Mouse (Mus musculus) heart, postnatal 4 days (tissue): ENCODE data around the gene Actg1. TPM values are rescaled to one million over a fixed set of nuclear protein-coding genes. Genes with fewer than 3 reads are reported as not detected.

Experiments
- DNase-seq: peaks from one replicate; pipeline ENCODE4 v3.0.0; 2021
- total RNA-seq, 2 experiments: library from RNA; stranded (reverse); gene quantifications; 2 replicates each; pipeline ENCODE4 v1.2.3; 2021

Actg1 gene
- total RNA-seq = 1,000 to 10,000 TPM in 1 of 2 experiments, 100 to 1,000 TPM in 1; 930 to 1,002 TPM

GRCm38 (mm10) chr11:120347791-120348683, at the start of gene Actg1:
Actg1 (minus strand) TSS chr11:120348542.
- peak; percentile 92 for DNase-seq

DNA sequence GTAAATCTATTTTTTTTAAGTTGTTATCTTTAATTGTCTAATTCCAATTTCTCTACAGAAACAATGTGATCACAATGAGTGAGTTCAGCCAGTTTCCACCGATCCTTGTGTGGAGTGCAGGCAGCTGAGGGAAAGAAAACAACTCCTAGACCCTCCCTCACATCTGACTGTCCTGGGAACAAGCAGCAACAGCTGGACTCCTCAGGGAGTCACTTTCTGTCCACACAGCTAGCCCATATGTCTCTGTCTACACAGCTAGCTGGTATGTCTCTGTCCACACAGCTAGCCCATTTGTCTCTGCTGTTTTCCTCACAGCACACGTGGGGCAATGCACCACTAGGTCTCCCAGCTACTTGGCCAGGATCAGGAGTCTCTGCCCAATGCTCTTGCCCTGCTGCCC, 49.3 kb upstream of the Actg1 start:
- no peak for DNase-seq

- DNase-seq = no peak
These were observed 47.3 kb upstream of the Actg1 start for GRCm38 (mm10) chr11:120395661-120396060.

GRCm38 (mm10) chr11:120388580-120388979, 40.2 kb upstream of the Actg1 start:
- no peak for DNase-seq

DNA sequence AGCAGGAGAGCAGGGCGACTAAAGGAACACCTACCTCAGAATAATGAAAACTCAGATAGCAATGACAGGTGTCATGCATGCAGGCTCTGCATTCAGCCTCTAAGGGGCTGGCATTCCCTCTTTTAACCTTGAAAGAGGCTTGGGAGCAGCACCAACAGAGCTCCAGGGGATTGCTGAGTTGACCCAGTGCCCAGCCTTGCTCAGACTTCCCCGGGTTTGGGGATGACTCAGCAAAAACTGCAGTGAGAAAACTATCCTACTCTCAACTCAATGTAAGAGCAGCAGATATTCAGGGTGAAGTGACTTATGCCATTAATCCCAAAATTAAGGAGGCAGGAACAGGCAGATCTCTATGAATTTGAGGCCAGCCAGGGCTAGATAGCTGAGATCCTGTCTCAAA, 38.8 kb upstream of the Actg1 start:
- peak; percentile 42 for DNase-seq

DNA sequence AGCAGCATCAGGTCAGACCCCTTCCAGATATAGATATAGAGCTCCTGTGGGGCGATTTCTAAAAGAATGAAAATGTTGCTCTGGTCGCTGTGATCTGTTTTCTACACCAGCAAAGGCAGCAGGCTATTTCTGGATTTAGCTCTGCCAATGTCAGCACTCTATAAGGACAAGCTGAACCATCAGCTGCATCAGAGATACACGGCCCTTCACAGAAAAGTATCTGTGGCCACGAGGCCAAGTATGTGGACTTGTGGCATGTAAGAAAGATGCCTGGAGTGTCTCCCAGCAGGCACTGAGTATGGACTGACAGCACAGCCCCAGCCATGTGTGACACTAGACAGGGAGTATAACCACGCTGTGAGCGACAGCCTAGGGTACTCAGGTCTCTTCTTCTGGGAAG, 38.3 kb upstream of the Actg1 start:
- no peak for DNase-seq

DNA sequence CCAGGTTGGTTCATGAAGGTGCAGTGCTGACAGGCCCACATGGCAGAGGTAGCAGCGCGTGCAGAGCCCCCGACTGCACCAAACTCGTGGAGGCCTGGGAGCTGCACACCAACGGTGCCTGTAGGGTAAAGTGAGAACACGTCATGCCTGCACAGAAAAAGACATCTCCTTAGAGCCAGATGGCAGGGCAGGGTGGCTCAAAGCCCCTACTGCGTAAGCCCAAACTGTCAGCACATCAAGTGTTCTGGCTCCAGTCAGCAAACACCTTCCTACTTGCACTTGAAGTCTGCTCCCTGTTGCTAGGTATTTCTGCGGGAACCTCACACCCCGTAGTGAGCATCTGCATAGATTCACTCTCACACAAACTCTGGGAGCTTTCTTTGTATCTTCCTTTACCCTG, 34.2 kb upstream of the Actg1 start:
- DNase-seq = peak; percentile 72

DNA sequence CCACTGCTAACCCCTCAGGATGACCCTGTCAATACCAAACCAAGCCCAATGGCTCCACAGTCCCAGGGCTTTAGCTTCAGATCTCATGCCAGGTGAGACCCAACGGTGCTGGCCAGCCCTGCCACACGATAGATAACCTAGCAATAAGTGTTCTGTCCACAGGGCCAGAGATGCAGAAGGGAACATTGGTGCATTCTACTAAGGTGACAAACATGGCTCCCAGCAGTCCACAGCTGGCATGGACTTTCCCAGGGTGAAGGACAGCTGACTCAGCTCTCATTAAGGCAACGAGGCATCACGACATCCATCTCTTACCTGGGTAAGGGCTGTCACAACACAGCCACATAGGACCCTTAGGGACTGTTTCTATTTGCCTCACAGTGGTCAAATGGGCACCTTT, 32.8 kb upstream of the Actg1 start:
- no peak for DNase-seq

- DNase-seq = no peak
These were observed 31.9 kb upstream of the Actg1 start for GRCm38 (mm10) chr11:120380271-120380670.

DNA sequence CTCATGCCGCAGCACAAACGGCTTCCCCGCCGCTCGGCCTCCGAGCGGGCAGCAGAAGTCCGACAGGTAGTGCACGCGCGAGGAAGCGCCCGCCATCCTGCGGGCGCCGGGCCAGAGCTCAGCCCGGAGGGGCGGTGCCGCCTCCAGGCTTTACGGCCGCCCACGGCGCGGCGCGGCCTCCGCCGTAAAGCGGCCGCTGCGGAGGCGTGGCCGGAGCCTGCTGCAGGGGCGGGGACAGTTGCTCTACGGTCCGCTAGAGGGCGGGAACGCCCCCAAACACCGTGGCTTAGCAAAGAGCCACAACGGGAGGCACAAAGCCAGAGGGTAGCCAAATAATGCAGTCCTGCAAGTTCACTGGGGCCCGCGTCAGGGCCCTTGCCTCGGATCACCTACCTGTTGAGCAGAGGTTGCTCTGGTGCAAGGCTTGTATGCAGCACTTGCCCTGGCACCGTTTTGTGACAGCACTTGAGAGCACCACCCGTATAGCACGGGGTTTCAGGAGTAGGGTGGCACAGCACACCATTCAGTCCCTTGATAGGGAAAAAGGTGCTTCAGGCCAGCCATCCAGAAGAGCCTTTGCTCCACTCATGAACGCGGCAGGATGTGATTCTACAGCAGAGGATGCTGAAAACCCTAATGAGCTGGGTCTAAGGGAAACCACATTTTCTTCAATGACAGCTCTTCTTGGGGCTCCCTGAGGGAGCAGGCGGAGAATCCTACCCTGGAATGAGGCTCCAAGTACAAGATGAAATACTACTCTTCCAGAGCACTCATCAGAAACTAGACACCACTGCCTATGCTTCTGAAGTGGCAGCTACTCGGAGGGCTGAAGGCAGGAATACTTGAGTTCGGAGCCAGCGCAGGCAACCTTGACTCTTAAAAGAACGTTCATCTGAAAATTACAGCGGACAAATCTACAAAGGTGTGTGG, 30.5 kb upstream of the Actg1 start, which contains the start of gene Faap100:
Faap100 (minus strand) TSS at position 154 of the 930 bp plus-strand sequence.
- peak; percentile 94 for DNase-seq

GRCm38 (mm10) chr11:120378031-120378610, 29.8 kb upstream of the Actg1 start:
- DNase-seq = peak; percentile 57

DNA sequence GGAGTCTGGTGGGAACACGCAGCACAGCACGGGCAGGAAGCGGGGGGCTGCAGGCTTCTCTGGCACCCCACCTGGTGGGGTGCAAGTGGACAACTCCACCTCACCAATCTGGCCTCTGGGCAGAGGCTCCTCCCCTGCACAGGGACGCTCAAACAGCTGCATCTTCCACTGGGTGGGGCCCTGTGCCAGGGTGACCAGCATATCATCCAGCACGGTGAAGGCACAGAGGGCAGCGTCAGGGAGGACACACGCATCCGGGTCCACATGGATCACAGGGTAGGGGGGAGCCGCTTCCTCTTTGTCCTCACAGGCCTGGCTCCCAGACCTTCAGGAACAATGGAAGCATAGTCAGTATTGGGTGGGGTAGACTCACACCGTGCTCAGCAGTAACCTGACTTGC, 29.0 kb upstream of the Actg1 start:
- no peak for DNase-seq

GRCm38 (mm10) chr11:120376302-120377160, 28.2 kb upstream of the Actg1 start:
- no peak for DNase-seq

GRCm38 (mm10) chr11:120375324-120375723, 27.0 kb upstream of the Actg1 start:
- DNase-seq = no peak

DNA sequence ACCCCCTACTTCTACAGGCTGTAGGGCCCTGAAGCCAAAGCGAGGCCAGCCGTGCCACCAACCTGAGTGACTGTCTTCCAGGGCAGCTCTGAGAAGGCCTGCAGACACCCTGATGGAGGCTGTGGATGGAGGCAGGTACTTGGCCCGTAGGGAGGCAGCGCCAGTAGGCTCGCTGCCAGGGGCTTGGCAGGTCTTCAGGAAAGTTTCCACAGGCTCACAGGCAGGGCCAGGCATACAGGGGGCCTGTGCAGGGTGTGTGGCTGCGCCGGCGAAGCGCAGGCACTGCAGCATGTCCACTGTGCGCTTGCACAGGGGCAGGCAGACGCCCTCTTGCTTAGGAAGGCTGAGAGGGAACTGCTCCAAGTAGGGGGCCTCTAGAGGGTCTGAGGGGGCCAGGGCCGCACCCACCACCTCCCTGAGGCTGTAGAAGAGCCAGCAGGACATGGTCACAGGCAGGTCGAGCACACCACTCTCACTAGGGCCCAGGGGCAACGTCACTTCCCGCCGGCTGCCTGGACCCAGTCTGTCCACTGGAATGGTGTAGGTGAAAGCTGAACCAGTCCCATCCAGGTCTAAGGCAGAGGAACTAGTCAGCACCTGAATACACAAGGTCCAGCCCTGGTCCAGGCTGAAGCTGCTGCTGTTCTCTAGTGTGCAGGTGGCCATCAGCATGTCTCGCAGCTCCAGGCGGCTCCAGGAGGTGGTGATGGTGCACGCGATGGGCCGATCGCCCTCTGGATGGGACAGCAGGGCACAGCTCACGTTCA, 25.7 kb upstream of the Actg1 start:
- peak; percentile 93 for DNase-seq

DNA sequence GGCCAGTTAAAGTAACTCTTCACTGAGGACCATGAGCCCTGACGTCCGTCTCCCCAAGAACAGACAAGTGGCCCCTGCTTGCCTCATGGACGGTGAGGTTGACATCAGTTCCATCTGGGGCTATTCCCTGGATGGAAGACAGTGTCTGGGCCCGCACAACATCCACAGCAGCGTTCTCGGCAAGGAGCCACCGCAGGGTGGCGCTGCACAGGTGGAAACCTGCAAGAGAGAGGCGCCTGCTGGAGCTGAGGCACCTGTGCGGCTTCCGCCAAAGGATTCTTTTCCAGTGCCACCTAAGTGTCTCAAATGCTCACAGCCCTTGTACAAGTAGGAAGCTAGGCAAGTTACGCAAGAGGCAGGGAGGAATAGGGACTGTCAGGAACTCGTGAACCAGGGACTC, 24.7 kb upstream of the Actg1 start:
- DNase-seq = no peak

GRCm38 (mm10) chr11:120369656-120370055, 21.3 kb upstream of the Actg1 start:
- peak; percentile 82 for DNase-seq

- no peak for DNase-seq
These were observed 18.2 kb upstream of the Actg1 start for GRCm38 (mm10) chr11:120366443-120367027.

DNA sequence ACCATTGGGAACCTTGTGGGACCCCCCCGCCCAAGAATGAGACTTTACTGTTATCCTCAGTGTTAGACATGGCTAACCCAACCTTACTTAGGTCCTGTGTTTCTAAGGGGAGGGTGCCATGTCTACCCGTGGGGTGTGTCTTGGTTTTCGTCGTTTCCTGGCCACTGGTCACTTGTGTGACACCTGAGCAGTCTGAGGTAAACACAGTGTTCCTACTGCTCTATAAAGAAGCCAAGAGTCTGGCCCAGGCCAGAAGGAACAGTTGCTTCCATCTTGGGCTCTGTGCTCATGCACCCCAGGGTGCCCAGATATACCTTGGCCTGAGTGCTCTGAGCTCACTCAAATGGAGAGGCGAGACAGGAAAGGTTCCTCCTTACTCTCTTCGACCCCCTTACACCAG, 14.5 kb upstream of the Actg1 start:
- DNase-seq = no peak

DNA sequence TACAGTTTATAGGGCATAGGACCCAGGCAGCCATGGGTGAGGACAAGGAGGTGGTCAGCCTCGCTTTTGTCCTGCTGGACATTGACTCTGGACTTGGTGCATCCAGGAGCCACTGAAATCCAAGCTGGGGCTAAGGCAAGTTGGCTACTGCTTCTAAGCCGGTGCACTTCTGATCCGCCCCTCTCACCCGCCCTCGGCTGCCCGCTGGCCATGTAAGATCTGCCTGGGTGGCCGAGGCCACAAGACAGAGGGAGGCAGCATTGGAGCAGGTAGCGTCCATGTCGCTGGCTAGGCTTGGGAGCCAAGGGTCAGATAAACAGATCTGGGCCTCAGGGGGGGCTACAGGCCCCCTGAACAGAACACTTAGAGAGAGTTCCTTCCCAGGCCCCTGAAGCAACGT, 13.0 kb upstream of the Actg1 start, which contains the start of gene Fscn2:
Fscn2 (plus strand) TSS at position 240 of the 400 bp plus-strand sequence.
- no peak for DNase-seq
